Mouse (Mus musculus): Measurements from ENCODE around the gene Cables2. TPM values are rescaled to one million over a fixed set of nuclear protein-coding genes. Genes with fewer than 3 reads are reported as not detected.
"Not testable (repeated sequence)": the region's sequence is repeated elsewhere in the genome, so short reads cannot be mapped to it uniquely, and the experiment has no call there.

The Cables2 gene
- total RNA-seq, 2 experiments from 2014 or later: 26.0 to 29.0 TPM

DNA sequence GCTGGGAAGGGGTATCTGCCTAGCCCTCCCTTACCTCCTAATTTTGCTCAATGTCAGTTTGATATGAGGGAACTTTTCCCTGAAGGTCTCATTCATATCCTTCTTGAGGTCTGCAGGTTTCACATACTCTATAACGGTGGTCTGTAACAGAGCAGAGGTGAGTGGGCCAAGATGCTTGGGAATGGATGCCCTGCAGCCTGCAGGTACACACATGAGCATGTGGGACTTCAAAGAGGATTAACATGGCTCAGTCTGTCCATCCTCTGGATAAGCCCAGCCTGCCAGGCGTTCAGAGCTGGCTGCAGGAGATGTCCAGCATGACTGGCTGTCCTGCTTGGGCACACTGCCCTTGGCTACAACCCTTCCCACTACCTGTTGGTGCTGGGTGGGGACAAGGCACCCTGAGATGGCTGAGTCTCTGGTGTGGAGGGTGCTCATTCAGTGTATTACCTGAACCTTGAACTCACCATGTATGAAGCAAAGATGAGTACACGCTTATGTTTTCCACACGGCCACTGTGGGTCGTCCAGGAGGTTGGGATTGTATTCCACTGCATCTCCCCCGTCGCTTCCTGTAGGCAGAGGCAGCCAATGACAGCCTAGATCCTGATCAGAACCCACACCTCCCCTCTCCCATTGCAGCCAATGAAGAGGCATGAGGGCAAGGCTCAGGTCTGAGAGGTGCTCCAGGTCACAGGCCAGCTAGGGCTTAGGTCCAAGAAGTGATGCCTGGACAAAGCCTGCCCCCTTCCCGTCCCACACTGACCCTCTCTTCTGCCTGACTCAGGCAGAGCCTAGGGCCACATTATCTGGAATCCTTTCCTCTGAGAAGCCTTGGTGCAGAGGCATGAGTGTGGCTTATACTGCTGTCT, 12.5 kb downstream of the Cables2 start:
- DNase-seq (ENCODE audit: extremely low spot score in 1 of 2, low spot score in 2 of 2): no peak
- intact Hi-C loops (cut with DNase I): no loop called here
- Histone ChIP-seq H3K27ac (no peak overlapping the region), H3K4me3 (no peak overlapping the region)
- TF ChIP-seq CTCF (IDR thresholded peaks at IDR 0.05): no peak

DNA sequence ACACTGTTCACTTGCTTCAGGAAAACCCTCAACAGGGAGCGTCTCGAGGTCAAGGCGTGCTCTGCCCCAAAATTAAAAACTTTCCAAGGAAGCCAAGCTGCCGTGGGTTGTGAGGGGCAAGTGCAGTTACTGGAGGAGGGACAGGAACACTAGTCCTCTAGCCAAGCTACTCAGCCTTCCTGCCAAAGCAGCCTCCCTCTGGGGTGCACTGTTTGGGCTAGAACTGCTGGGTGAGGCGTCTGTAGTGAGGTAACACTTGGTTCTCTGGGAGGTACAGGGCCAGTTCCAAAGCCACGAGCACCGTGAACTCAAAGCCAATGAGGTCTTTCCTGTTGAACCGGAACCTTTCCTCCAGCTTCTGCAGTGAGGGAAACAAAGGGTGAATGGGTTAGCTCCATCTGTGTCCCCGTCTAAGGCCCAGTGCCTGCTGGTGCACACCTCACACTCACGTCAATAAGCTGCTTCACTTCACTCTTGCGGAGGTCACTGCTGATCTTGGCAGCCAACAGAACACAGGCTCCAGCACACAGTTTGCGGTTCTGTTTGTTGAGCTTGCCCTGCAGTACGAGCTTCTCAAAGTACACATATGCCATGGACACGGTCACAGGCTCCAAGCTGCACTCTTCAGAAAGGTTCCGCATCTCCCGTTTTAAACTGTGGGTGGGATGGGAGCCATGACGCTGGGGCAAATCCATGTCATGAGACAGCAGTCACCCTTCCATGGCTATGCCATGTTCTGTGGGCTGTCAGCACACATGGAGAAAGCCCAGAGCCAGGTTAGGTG, 13.3 kb downstream of the Cables2 start:
- intact Hi-C loops (cut with DNase I); DNase-seq (ENCODE audit: extremely low spot score in 1 of 2, low spot score in 2 of 2); H3K27ac ChIP-seq; H3K4me3 ChIP-seq: not testable (repeated sequence)

DNA sequence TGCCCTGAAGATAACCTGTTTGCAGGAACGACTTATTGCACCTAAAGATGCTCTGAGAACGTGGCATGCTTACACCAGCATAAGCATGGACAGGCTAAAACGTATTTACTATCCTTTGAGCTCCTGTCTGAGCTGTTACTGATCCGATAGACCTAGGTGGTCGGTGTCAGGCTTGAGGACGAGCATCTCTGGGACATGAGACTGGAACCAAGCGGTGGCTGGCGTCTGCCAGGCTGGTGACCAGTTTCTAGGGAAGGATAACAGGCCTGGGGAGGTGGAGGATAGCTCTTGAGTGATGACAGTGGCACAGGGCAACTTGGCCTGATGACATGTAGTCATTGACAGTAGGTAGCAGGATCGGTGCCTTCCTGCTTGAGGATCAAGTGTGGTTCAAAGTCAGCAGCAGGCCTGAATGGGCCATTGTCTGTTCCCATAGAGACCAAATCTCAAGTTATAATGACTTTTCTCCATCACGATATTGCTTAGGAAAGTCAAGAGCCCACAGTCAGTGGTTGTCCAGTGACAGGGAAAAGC, 14.3 kb downstream of the Cables2 start:
- H3K27ac ChIP-seq; intact Hi-C loops (cut with DNase I); DNase-seq (ENCODE audit: extremely low spot score in 1 of 2, low spot score in 2 of 2); H3K4me3 ChIP-seq: not testable (repeated sequence)

DNA sequence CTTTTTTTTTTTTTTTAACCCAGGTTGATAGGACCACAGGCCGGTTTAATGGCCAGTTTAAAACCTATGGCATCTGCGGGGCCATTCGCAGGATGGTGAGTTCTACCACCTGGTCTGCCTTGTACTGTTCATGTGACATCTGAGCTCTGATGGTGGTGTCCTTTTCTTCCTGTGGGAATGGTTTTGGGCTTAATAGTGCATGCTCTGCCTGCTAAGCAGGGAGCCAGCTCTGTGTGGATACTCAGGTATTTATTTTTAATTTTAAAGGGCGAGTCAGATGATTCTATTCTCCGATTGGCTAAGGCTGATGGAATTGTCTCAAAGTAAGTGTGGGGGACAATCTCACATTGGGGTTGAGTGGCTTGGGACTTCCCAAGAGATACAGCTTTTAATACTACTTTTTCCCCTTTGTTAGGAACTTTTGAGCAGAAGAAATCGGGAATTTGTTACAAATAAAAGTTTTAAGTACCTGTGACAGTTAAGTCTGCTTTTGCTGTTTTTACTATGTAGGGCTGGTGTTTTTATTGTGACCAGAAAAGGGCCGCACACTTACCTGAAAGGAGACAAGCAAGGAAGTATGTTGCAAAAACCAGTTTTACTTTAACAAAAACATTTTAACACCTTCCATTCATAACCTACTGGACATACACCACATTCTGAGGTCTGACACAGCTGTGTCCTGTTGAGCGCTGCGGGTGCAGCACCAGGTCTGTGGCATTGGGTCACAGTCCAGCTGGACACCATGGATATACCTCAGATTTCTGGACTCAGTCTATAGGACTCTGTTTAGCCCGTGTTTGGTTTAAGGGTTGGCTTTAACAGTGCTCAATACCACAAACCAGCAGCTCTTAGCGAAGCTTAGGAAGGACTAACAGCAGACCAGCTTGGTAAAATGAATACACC, 15.1 kb downstream of the Cables2 start:
- DNase-seq (ENCODE audit: extremely low spot score in 1 of 2, low spot score in 2 of 2): no peak
- no peak for TF ChIP-seq CTCF (IDR thresholded peaks at IDR 0.05)
- intact Hi-C loops (cut with DNase I): no loop called here
- H3K4me3 ChIP-seq: peak overlapping the region; percentile 94
- H3K27ac ChIP-seq: peak overlapping the region; percentile 84

DNA sequence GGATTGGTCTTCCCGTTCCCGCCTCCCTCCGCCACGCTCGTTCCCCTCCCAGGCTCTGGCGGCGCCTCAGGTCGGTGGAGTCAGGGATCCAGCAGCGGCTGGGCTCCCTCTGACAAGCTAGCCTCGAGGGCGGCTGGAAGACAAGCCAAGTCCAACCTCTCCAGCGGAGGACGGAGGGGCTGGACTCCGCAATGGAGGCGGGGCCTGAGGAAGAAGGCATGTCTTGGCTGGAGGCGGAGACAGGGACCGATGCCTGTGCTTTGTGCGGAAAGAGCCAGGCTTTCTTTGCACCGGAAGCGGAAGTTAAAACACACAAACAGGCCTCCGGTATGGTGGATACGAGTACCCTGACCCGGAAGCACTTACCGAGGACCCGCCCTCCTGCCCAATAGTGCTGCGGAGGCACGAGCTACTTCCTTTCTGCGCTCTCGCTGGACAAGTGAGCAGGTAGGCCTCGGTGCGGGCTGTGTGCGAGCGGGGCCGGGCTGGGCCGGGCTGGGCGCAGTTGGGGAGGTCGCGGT, 16.2 kb downstream of the Cables2 start, which contains the start of gene Rps21:
Gene Rps21, plus strand, starts transcription at position 377 of the 521 bp plus-strand sequence.
- peak; percentile 94 to 97 for DNase-seq (ENCODE audit: extremely low spot score in 1 of 2, low spot score in 2 of 2)
- peak within 1 kb of the TSS; percentile 94 for H3K4me3 ChIP-seq
- intact Hi-C loops (cut with DNase I): no loop called here
- H3K27ac ChIP-seq: peak within 1 kb of the TSS; percentile 86
- TF ChIP-seq CTCF (IDR thresholded peaks at IDR 0.05): no peak

DNA sequence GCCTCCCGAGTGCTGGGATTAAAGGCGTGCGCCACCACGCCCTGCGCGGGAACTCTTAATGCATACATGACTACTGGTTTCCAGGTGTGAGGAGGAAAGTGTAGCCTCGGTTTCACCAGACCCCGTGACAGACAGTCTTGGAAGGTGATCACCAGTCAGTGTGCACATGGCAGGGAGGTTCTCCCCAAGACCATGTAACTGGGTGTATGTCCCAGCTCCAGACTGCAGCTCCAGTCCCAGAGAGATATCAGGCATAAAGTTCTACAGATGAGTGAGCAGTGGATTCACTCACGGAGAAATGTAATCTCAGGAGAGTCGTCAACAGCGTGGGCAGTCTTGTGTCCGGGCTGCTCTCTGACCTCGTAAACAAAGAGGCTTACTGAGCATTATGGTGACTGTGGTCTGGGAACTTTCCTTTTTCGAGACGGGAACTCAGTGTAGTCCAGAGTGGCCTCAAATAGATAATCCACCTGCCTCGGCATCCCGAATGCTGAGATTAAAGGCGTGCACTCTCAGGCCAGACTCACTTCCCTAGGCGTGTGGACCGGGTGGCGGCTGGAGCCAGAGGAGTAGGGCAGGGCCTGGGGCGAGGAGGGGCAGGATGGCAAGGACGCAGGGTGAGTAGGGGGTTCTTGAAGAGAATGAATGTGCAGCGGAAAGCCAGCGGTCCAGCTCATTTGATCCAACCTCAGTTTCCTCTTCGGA, 16.8 kb downstream of the Cables2 start:
- intact Hi-C loops (cut with DNase I): no loop called here
- no peak for DNase-seq (ENCODE audit: extremely low spot score in 1 of 2, low spot score in 2 of 2)

DNA sequence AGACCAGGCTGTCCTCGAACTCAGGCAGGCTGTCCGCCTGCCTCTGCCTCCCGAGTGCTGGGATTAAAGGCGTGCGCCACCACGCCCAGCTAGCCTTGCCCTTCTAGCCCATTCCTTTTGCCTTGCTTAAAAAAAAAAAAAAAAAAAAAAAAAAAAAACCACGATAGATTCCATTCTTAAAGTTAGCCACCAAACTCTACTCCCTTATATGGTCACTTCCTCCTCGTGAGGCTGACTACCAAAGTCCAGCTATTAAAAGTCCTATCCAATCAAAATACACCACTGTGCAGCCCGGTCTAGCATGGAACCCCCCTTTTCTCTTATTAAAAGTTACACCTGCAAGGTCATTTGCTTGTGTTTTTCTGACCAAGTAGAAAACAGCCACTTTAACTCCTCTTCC, 17.6 kb downstream of the Cables2 start:
- DNase-seq (ENCODE audit: extremely low spot score in 1 of 2, low spot score in 2 of 2): no peak
- Histone ChIP-seq H3K27ac (no peak overlapping the region), H3K4me3 (no peak overlapping the region)
- intact Hi-C loops (cut with DNase I): no loop called here
- no peak for TF ChIP-seq CTCF (IDR thresholded peaks at IDR 0.05)

More for the DNA sequence above, 16.8 kb downstream of the Cables2 start:
- Histone ChIP-seq H3K27ac (peak overlapping the region; percentile 86), H3K4me3 (peak overlapping the region; percentile 94)
- no peak for TF ChIP-seq CTCF (IDR thresholded peaks at IDR 0.05)

DNA sequence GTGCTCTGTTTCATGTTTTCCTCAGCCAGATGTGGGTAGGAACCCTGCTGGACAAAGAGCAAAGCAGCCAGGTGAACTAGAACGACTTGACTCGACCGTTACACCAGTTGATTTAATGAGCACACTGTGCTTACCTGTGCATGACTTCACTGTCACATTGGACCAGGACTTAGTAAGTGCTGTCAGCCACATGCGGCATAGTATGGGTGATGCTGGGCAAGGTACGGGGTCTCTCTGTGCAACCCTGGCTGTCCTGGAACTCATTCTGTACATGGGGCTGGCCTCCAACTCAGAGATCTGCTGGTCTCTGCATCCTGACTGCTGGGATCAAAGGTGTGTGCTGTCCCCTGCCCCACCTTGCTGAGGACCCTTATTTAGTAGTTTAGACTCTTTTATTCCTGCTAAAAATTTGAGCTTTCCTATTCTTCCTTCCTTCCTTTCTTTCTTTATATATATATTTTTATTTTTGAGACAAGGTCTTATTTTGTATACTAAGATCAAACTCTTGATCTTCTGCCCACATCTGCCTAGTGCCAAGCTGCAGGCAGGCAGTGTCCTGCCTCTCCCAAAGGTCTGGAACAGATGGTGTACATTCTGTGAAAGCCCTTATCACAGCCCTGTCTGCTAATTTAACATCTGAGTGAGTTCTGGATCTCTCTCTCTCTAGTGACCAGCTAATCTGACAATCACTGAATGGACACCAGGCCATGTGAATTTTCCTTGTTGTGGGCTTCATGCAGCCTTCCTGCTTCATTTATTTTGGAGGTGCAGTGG, 18.7 kb downstream of the Cables2 start:
- no peak for TF ChIP-seq CTCF (IDR thresholded peaks at IDR 0.05)
- no peak for DNase-seq (ENCODE audit: extremely low spot score in 1 of 2, low spot score in 2 of 2)
- no peak overlapping the region for H3K27ac ChIP-seq
- intact Hi-C loops (cut with DNase I): loop anchor here (5.0 kb wide), 2 partner anchors 47 to 337 kb away; no protein-coding TSS in a partner anchor
- no peak overlapping the region for H3K4me3 ChIP-seq

DNA sequence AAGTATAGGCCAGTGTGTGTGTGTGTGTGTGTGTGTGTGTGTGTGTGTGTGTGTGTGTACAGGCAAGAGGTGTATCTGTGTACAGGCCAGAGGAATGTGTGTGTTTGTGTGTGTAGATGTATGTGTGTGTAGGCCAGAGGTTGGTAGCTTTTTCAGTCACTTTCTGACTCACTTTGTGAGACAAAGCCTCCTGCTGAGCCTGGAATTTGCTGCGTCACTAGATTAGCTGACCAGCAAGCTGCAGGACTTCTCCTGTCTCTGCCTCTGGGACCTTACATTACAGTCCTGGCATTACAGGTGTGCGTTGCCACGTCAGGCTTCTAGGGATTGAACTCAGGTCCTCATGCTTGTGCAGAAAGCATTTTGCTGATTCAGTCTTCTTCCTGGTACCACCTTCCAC, 21.5 kb downstream of the Cables2 start:
- H3K27ac ChIP-seq: no peak overlapping the region
- TF ChIP-seq CTCF (IDR thresholded peaks at IDR 0.05): no peak
- intact Hi-C loops (cut with DNase I): loop anchor here (1.0 to 5.0 kb wide), 3 partner anchors 45 to 335 kb away; partner anchors contain the start of gene Adrm1
- H3K4me3 ChIP-seq: no peak overlapping the region
- DNase-seq (ENCODE audit: extremely low spot score in 1 of 2, low spot score in 2 of 2): no peak

All from left cerebral cortex, adult 2 months (tissue).